Mouse (Mus musculus): ENCODE measurements around the gene Slc8a1. TPM values are rescaled to one million over a fixed set of nuclear protein-coding genes. Genes with fewer than 3 reads are reported as not detected.

Slc8a1 gene
- polyA plus RNA-seq, 1 experiment from 2014 or later = not detected

DNA sequence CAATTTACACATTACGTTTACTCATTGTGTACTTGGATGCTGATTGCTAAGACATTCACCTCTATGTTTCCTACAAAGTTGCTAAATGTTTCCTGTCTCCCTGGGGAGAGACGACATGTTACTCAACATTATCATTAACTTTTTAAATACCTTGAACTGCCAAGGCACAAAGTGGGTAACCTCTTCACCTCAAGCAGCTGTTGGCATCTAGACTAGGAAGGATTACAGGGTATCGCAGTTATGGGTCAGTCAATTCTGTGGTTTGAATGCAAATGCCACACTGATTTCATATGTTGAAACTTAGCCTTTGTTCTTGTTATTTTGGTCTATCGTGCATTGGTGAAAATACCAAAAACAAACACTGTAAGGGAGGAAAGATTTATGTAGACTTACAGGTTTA, 378.1 kb downstream of the Slc8a1 start:
- POLR2A ChIA-PET = no interaction called here
- H3K27me3 ChIP-seq = peaks cover 33% of the 10 kb centered on the region
- DNase-seq (ENCODE audit: low read depth, low spot score) = no peak
- TF ChIP-seq CTCF (IDR thresholded peaks at IDR 0.05) = no peak
- ATAC-seq = no peak
- in situ Hi-C loops (cut with MboI; ENCODE audit: low pct_unique_long_range_greater_than_20kb) = no loop called here
- CTCF ChIA-PET = no interaction called here

DNA sequence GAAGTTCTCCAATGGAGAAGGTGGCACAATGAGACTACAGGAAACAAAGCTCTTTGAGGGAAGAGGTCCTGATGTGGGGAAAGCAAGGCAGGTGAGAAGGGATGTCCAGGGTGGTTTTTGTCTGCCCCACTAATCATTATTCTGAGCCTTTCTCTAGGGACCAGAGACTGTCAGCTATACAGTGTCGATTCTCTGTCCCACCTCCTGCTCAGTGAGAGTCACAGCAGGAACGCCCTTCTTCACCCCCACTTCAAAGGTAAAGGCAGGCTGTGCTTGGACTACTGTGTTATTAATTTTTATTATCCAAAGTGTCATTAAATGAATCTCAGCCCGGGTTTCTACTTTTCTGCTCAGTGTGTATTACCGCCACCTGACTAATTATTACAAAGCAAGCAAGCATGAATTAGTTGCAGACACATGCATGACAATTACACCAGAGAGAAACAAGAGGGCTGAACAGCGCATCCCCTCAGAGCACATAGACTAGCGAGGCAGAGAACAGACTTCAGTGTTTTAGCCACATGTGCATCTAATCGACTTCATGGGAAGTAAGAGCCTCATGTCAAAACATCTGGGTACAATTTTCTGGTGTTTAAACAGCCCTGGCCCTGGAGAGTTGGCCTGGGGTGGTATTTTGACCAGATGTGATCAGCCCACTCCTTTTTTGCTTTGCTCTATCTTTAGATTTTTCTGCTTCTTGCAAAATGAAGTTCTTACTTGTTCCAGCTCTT, 402.0 kb downstream of the Slc8a1 start:
- ChIA-PET POLR2A (interaction anchor here (0.7 kb wide), 1 partner anchor 29 kb away, joined by 3 read pairs; no protein-coding TSS in a partner anchor), CTCF (interaction anchor here (0.7 kb wide), 1 partner anchor 17 kb away, joined by 4 read pairs; no protein-coding TSS in a partner anchor)
- no peak for TF ChIP-seq CTCF (IDR thresholded peaks at IDR 0.05)
- in situ Hi-C loops (cut with MboI; ENCODE audit: low pct_unique_long_range_greater_than_20kb) = no loop called here
- ATAC-seq (no peak), DNase-seq (ENCODE audit: low read depth, low spot score) (no peak)
- no peaks in the 10 kb centered on the region for H3K27me3 ChIP-seq

DNA sequence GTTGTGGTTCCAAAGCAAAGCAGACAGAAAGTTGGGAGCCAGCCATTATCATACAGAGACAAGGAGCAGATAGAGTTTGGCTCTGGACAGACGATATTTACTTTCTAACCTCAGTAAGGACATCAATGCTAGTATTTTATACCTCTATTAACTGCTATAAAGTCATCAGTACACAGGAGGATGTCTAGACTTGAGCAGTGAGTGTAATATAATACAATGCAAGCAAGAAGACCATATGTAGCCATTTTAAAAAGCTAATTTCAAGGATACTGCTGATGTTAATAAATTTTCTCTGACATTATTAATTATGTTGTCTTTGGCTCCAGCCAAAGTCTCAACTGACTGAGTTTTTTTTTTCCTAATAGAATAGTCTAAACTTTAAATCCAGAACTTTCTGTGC, 402.7 kb downstream of the Slc8a1 start:
- H3K27me3 ChIP-seq = no peaks in the 10 kb centered on the region
- in situ Hi-C loops (cut with MboI; ENCODE audit: low pct_unique_long_range_greater_than_20kb) = no loop called here
- ChIA-PET POLR2A (no interaction called here), CTCF (no interaction called here)
- DNase-seq (ENCODE audit: low read depth, low spot score) = no peak
- TF ChIP-seq CTCF (IDR thresholded peaks at IDR 0.05) = no peak
- no peak for ATAC-seq

All from Patski (cell line).